Comparison of ENCODE assay signal across 8 mouse cellular contexts in genomic region chr12:84451801-84452200, GRCm38 (mm10). TPM values are rescaled to one million over a fixed set of nuclear protein-coding genes. Genes with fewer than 3 reads are reported as not detected.
DNase-seq lines count a peak whose midpoint lies in the region; ATAC-seq and TF ChIP-seq lines count a peak whose summit lies in the region.

No protein-coding gene starts in this region.

- H3K9ac ChIP-seq in forebrain, embryonic 16.5 days (replicated peaks; ENCODE audit: low read depth, low read length) = peak overlapping the region; percentile 53
- peak overlapping the region; percentile 85 for H3K9ac ChIP-seq in liver, embryonic 12.5 days

- ATAC-seq in forebrain, embryonic 16.5 days = no peak
- no peak for ATAC-seq in liver, embryonic 12.5 days
- ATAC-seq in monocyte, adult 5-6 weeks (replicated peaks; ENCODE audit: insufficient number of reproducible peaks, low FRiP score, low TSS enrichment, poor library complexity, severe bottlenecking) = no peak

- H3K27me3 ChIP-seq in spleen, adult 2 months (ENCODE audit: control insufficient read depth, insufficient read depth, low read length) = no peaks in the 10 kb centered on the region
- 0 out of 2 replicates have a peak, but pooled peaks cover 5% of the 10 kb centered on the region for H3K27me3 ChIP-seq in forebrain, embryonic 16.5 days (replicated peaks; ENCODE audit: control insufficient read depth, insufficient read depth, low read length)
- peaks cover 15% of the 10 kb centered on the region for H3K27me3 ChIP-seq in liver, embryonic 12.5 days (replicated peaks)
- no peaks in the 10 kb centered on the region; the same call in 1 of the 2 replicates for H3K27me3 ChIP-seq in splenic B cell, adult 2 months (ENCODE audit: control insufficient read depth, insufficient read depth, low read length, poor library complexity, severe bottlenecking)

- TF ChIP-seq POLR2A in spleen, adult 2 months (IDR thresholded peaks at IDR 0.05; ENCODE audit: low read depth, low read length) = no peak

- peaks cover 2% of the 10 kb centered on the region; the same call in 1 of the 2 replicates for H3K4me1 ChIP-seq in spleen, adult 2 months (ENCODE audit: control insufficient read depth, insufficient read depth, insufficient read length)
- H3K4me1 ChIP-seq in forebrain, embryonic 16.5 days (replicated peaks; ENCODE audit: control insufficient read depth, insufficient read depth, low read length) = peaks cover 21% of the 10 kb centered on the region
- H3K4me1 ChIP-seq in liver, embryonic 12.5 days = peaks cover 43% of the 10 kb centered on the region

- H3K4me2 ChIP-seq in forebrain, embryonic 16.5 days (ENCODE audit: low read length) = peak overlapping the region; percentile 69
- peak overlapping the region; percentile 97 for H3K4me2 ChIP-seq in liver, embryonic 12.5 days

- H3K9me3 ChIP-seq in forebrain, embryonic 16.5 days (ENCODE audit: control insufficient read depth, low read length) = no peaks in the 10 kb centered on the region
- H3K9me3 ChIP-seq in liver, embryonic 12.5 days (replicated peaks) = no peaks in the 10 kb centered on the region

- peaks cover under 1% of the 10 kb centered on the region; the same call in 1 of the 2 replicates for H3K36me3 ChIP-seq in spleen, adult 2 months (ENCODE audit: control insufficient read depth, insufficient read depth, low read length)
- peaks cover under 1% of the 10 kb centered on the region; the same call in 1 of the 2 replicates for H3K36me3 ChIP-seq in forebrain, embryonic 16.5 days (ENCODE audit: control insufficient read depth, insufficient read depth)
- H3K36me3 ChIP-seq in liver, embryonic 12.5 days = peaks cover 19% of the 10 kb centered on the region
- H3K36me3 ChIP-seq in splenic B cell, adult 2 months (ENCODE audit: control insufficient read depth, insufficient read depth, low read length, poor library complexity, severe bottlenecking) = no peaks in the 10 kb centered on the region

- DNase-seq in embryo, embryonic 11 days = peak; percentile 15
- DNase-seq in embryo, embryonic 10.5 days (ENCODE audit: low spot score) = no peak
- peak; percentile 5 to 9 for DNase-seq in spleen, adult 2 months (ENCODE audit: low read depth in 1 of 2, low spot score in 2 of 2)
- DNase-seq in spleen, adult 12 weeks (ENCODE audit: low spot score) = no peak
- DNase-seq in splenic B cell, adult 2 months (ENCODE audit: low read depth, low spot score) = peak; percentile 58

- TF ChIP-seq CTCF in spleen, adult 2 months (IDR thresholded peaks at IDR 0.05; ENCODE audit: extremely low read depth, insufficient read depth, insufficient read length, insufficient replicate concordance) = no peak

- H3K4me3 ChIP-seq in spleen, adult 2 months (ENCODE audit: extremely low read depth, insufficient read depth, insufficient read length) = peak overlapping the region; percentile 66
- H3K4me3 ChIP-seq in forebrain, embryonic 16.5 days (replicated peaks; ENCODE audit: low read length) = peak overlapping the region; percentile 64
- peak overlapping the region; percentile 93 for H3K4me3 ChIP-seq in liver, embryonic 12.5 days

- 1% methylated on average over 11 of the region's 11 CpGs for WGBS in spleen, adult 2 months
- 2% methylated on average over 11 of the region's 11 CpGs for WGBS in forebrain, embryonic 16.5 days
- WGBS in liver, embryonic 12.5 days (ENCODE audit: insufficient replicate concordance) = 0% methylated on average over 11 of the region's 11 CpGs

- peak overlapping the region; percentile 58; the same call in 1 of the 2 replicates for H3K27ac ChIP-seq in spleen, adult 2 months (ENCODE audit: insufficient read depth, low read length)
- peak overlapping the region; percentile 20; the same call in 1 of the 2 replicates for H3K27ac ChIP-seq in forebrain, embryonic 16.5 days (ENCODE audit: low read length)
- peak overlapping the region; percentile 81 for H3K27ac ChIP-seq in liver, embryonic 12.5 days

RNA-seq across cellular contexts. Expression of gene Lin52, which starts 0.6 kb away (rescaled TPM):
- polyA plus RNA-seq in spleen, adult 2 months (2012; rRNA removed) = 4.5 and 5.9 TPM in 2 replicates
- 40.3 and 41.4 TPM in 2 replicates for polyA plus RNA-seq in forebrain, embryonic 16.5 days (2015; fragmentation: Nextera tagmentation; extraction: Ambion mirVana)
- polyA plus RNA-seq in liver, embryonic 12.5 days (2016; fragmentation: Nextera tagmentation; extraction: Ambion mirVana) = 15.3 and 15.5 TPM in 2 replicates
- 21.2 to 23.0 TPM (median 21.7 TPM) in 3 replicates for total RNA-seq in monocyte, adult 5-6 weeks (2017)

RNA-seq across cellular contexts. Expression of gene Aldh6a1, which starts 1.0 kb away (rescaled TPM):
- polyA plus RNA-seq in spleen, adult 2 months (2012; rRNA removed) = 2.5 and 2.6 TPM in 2 replicates
- 33.3 and 39.9 TPM in 2 replicates for polyA plus RNA-seq in forebrain, embryonic 16.5 days (2015; fragmentation: Nextera tagmentation; extraction: Ambion mirVana)
- polyA plus RNA-seq in liver, embryonic 12.5 days (2016; fragmentation: Nextera tagmentation; extraction: Ambion mirVana) = 17.4 and 17.9 TPM in 2 replicates
- total RNA-seq in monocyte, adult 5-6 weeks (2017) = 3.8 to 6.3 TPM (median 4.5 TPM) in 3 replicates

RNA-seq across cellular contexts. Expression of gene Rnf113a2, which starts 34.8 kb away (rescaled TPM):
- 3.3 and 3.6 TPM in 2 replicates for polyA plus RNA-seq in spleen, adult 2 months (2012; rRNA removed)
- polyA plus RNA-seq in forebrain, embryonic 16.5 days (2015; fragmentation: Nextera tagmentation; extraction: Ambion mirVana) = 26.9 and 30.1 TPM in 2 replicates
- polyA plus RNA-seq in liver, embryonic 12.5 days (2016; fragmentation: Nextera tagmentation; extraction: Ambion mirVana) = 17.7 and 18.2 TPM in 2 replicates
- total RNA-seq in monocyte, adult 5-6 weeks (2017) = 66.2 to 82.0 TPM (median 67.1 TPM) in 3 replicates

RNA-seq across cellular contexts. Expression of gene Bbof1, which starts 42.9 kb away (rescaled TPM):
- 0.05 TPM in 1 of 2 replicates, not detected in the other for polyA plus RNA-seq in spleen, adult 2 months (2012; rRNA removed)
- 4.5 and 5.0 TPM in 2 replicates for polyA plus RNA-seq in forebrain, embryonic 16.5 days (2015; fragmentation: Nextera tagmentation; extraction: Ambion mirVana)
- polyA plus RNA-seq in liver, embryonic 12.5 days (2016; fragmentation: Nextera tagmentation; extraction: Ambion mirVana) = 0.51 and 0.78 TPM in 2 replicates
- total RNA-seq in monocyte, adult 5-6 weeks (2017) = 0.75 to 0.87 TPM in 2 of 3 replicates, not detected in the other

RNA-seq across cellular contexts. Expression of gene Entpd5, which starts 43.0 kb away (rescaled TPM):
- polyA plus RNA-seq in spleen, adult 2 months (2012; rRNA removed) = 4.4 and 4.6 TPM in 2 replicates
- polyA plus RNA-seq in forebrain, embryonic 16.5 days (2015; fragmentation: Nextera tagmentation; extraction: Ambion mirVana) = 10.4 and 10.6 TPM in 2 replicates
- 11.5 and 12.0 TPM in 2 replicates for polyA plus RNA-seq in liver, embryonic 12.5 days (2016; fragmentation: Nextera tagmentation; extraction: Ambion mirVana)
- total RNA-seq in monocyte, adult 5-6 weeks (2017) = 7.0 to 10.6 TPM (median 8.4 TPM) in 3 replicates

Comparison
In these comparisons a context has a peak if more than half of its experiments do, and no peak if none do; other contexts are left out.
1. DNase-seq: peak in embryo, embryonic 11 days (single experiment), spleen, adult 2 months (2 of 2) and splenic B cell, adult 2 months (single experiment); none in embryo, embryonic 10.5 days (single experiment) and spleen, adult 12 weeks (single experiment).
2. H3K27ac ChIP-seq: peak in every context shown above with its lines; median percentile 81 in liver, embryonic 12.5 days; 58 in spleen, adult 2 months; 20 in forebrain, embryonic 16.5 days.
3. Peak in every context shown above with its lines, with median percentiles within 50 percentile points of each other: H3K4me3 ChIP-seq.